Mouse (Mus musculus): ENCODE results near the gene Vav2. TPM values are rescaled to one million over a fixed set of nuclear protein-coding genes. Genes with fewer than 3 reads are reported as not detected.

Gene Vav2
- polyA plus RNA-seq, 1 experiment = 30.9 TPM

DNA sequence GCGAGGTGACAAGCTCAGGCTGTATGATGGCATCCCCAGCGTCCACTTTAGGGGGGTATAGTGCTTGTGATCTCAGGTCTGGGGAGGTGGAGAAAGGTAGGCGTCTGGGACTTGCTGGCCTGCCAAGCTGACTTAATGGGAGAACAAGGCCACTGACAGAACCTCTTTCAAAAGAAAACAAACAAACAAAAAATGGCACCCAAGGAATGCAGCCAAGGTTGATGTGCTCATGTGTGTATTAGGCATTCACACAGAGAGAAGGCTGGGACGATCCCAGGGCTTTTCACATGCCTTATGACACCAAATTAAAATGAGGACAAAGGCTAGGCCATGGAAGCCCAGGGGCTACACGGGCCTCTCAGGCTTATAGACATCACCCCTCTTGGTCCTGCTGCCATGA lies 116.6 kb downstream of the Vav2 start:
- Histone ChIP-seq H3K4me1 (ENCODE audit: control insufficient read depth, insufficient read depth, low read length) (peaks cover 5% of the 10 kb centered on the region; the same call in 1 of the 2 replicates), H3K4me3 (replicated peaks; ENCODE audit: extremely low read depth, low read depth, low read length) (no peak overlapping the region)
- no peak for DNase-seq
- TF ChIP-seq POLR2A (IDR thresholded peaks at IDR 0.05; ENCODE audit: borderline replicate concordance, extremely low read depth, low read depth, low read length) = no peak
- no peak for TF ChIP-seq CTCF (IDR thresholded peaks at IDR 0.05; ENCODE audit: insufficient read depth, low read length)
- 78% methylated on average over 5 of the region's 5 CpGs for WGBS

DNA sequence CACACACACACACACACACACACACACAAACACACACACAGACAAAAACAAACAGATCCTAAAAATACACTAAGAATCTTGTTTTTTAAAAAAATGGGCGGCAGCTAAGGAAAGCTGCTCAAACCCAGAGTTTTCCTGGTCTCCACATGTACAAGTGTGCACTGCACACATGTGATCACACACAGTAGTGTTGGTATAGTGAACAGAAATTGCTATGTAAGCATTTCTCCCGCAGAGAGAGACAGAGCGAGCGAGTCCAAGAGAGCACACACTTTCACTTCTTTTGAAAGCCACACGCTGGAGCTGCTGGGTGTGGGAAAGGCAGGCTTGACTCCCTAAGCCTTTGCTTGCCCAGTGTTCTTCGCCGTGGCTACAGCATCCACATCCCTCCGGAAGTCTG lies 120.2 kb downstream of the Vav2 start:
- no peak for TF ChIP-seq POLR2A (IDR thresholded peaks at IDR 0.05; ENCODE audit: borderline replicate concordance, extremely low read depth, low read depth, low read length)
- TF ChIP-seq CTCF (IDR thresholded peaks at IDR 0.05; ENCODE audit: insufficient read depth, low read length) = no peak
- peaks cover 7% of the 10 kb centered on the region; the same call in 1 of the 2 replicates for H3K4me1 ChIP-seq (ENCODE audit: control insufficient read depth, insufficient read depth, low read length)
- no peak overlapping the region for H3K4me3 ChIP-seq (replicated peaks; ENCODE audit: extremely low read depth, low read depth, low read length)
- WGBS = 81% methylated on average over 8 of the region's 8 CpGs
- DNase-seq = no peak

GRCm38 (mm10) chr2:27304741-27305140 lies 122.1 kb downstream of the Vav2 start:
- TF ChIP-seq POLR2A (IDR thresholded peaks at IDR 0.05; ENCODE audit: borderline replicate concordance, extremely low read depth, low read depth, low read length) (no peak), CTCF (IDR thresholded peaks at IDR 0.05; ENCODE audit: insufficient read depth, low read length) (no peak)
- WGBS = 20% methylated on average over 13 of the region's 13 CpGs
- no peak overlapping the region for H3K4me3 ChIP-seq (replicated peaks; ENCODE audit: extremely low read depth, low read depth, low read length)
- H3K4me1 ChIP-seq (ENCODE audit: control insufficient read depth, insufficient read depth, low read length) = peaks cover 7% of the 10 kb centered on the region; the same call in 1 of the 2 replicates
- DNase-seq = peak; percentile 42

GRCm38 (mm10) chr2:27304074-27304473 lies 122.8 kb downstream of the Vav2 start:
- Histone ChIP-seq H3K4me3 (replicated peaks; ENCODE audit: extremely low read depth, low read depth, low read length) (no peak overlapping the region), H3K4me1 (ENCODE audit: control insufficient read depth, insufficient read depth, low read length) (peaks cover 7% of the 10 kb centered on the region; the same call in 1 of the 2 replicates)
- no peak for TF ChIP-seq POLR2A (IDR thresholded peaks at IDR 0.05; ENCODE audit: borderline replicate concordance, extremely low read depth, low read depth, low read length)
- no peak for TF ChIP-seq CTCF (IDR thresholded peaks at IDR 0.05; ENCODE audit: insufficient read depth, low read length)
- DNase-seq = no peak

DNA sequence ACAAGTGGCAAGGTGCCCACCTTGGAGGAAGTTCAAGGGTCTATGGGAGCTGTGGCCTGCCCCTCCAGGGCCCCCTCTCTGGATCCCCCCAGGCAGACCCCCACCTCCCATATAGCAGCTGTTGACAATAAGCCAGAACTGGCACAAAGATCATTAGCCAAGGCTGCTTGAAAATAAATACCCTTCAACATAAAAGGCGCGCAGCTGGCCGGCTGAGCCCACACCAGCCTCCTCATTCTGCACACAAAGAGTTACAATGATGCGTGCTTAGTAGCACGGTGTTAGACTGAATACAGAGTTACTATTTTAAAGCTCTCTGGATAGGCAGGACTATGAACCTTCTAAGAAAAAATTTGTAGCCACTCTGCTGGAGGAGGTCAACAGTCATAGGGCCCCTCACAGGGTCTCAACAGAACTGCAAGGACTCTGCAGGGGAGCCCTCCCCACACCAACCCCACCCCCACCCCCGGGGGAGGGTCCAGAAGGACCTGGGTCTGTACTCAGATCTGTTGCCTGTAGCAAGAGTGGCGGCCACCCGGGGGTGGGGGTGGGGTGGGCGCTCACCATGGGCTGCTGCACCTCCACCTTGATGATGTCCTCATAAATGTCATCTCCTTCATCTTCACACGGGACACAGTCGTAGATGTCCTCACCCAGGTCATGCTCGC lies 125.3 kb downstream of the Vav2 start:
- TF ChIP-seq POLR2A (IDR thresholded peaks at IDR 0.05; ENCODE audit: borderline replicate concordance, extremely low read depth, low read depth, low read length) (no peak), CTCF (IDR thresholded peaks at IDR 0.05; ENCODE audit: insufficient read depth, low read length) (no peak)
- Histone ChIP-seq H3K4me3 (replicated peaks; ENCODE audit: extremely low read depth, low read depth, low read length) (no peak overlapping the region), H3K4me1 (ENCODE audit: control insufficient read depth, insufficient read depth, low read length) (peaks cover 2% of the 10 kb centered on the region; the same call in 1 of the 2 replicates)
- no peak for DNase-seq
- WGBS = 83% methylated on average over 12 of the region's 12 CpGs

DNA sequence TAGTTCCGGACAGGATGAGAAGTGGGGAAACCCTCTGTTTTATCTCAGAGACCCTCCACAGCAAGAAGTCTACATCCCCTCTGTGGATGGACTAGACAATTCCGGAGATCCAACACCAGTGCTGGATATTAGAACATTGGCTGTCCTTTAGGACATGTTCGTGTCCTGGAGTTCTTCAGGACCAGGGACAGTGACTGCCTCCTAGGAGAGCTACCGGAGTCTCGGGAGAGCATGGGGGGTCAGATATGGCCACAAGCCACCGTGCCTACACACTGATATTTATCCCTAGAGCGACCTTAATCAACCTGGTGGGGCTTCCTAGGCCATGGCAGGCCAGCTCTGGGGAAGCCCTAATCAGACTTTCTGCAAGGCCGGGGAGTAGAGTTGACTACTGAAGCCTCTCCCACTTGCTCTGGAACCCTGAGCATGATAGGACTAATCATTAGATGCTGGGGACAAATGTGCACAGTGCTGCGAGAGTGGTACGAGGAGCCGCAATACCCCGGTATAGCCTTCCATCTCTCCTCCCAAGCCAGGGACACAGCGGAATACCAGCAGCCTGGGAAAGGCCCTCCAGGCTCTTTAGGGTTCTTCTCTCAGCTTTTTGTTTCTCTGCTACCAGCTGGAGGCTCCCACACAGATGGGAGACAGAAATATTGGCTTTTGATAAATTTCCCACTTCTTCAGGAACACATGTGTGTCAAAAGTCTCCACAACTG lies 125.9 kb downstream of the Vav2 start:
- TF ChIP-seq POLR2A (IDR thresholded peaks at IDR 0.05; ENCODE audit: borderline replicate concordance, extremely low read depth, low read depth, low read length) = no peak
- TF ChIP-seq CTCF (IDR thresholded peaks at IDR 0.05; ENCODE audit: insufficient read depth, low read length) = no peak
- no peak overlapping the region for H3K4me3 ChIP-seq (replicated peaks; ENCODE audit: extremely low read depth, low read depth, low read length)
- WGBS = 83% methylated on average over 13 of the region's 13 CpGs
- DNase-seq = no peak
- peaks cover 2% of the 10 kb centered on the region; the same call in 1 of the 2 replicates for H3K4me1 ChIP-seq (ENCODE audit: control insufficient read depth, insufficient read depth, low read length)

DNA sequence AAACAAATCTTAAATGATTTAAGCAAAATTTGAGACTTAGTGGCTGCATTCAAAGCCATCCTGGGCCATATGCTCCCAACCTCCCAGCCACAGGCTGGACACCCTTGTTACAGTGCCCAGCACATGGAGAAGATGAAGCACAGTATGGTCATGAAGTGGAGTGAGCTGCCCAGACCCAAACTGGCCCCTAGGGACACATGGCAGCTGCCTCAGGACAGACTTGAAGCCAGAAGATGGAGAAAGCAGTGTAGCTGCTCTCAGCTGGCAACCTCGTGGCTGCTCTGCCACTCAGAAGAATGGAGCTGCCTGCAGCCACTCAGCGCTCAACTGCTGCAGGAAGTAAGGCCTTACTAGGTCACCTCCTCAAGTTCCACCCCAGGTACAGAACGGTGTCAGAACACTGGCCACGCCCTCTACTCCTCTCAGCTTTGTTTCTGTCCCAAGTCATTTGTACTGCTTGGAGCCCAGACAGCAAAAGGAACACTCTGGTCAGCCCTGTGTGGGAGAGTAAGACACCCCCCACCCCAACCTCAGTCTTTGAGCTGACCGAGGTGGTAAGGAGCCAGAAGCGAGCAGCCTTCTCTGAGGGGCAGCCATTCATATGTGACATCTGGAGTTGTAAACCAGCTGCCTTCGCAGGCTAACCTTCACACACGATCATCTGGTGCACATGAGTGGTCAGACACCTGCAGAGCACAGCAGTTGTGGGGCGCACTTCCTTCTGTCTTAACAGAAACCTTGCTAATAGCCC lies 130.0 kb downstream of the Vav2 start:
- TF ChIP-seq CTCF (IDR thresholded peaks at IDR 0.05; ENCODE audit: insufficient read depth, low read length) (no peak), POLR2A (IDR thresholded peaks at IDR 0.05; ENCODE audit: borderline replicate concordance, extremely low read depth, low read depth, low read length) (no peak)

GRCm38 (mm10) chr2:27294777-27295176 lies 132.1 kb downstream of the Vav2 start:
- DNase-seq = no peak
- Histone ChIP-seq H3K4me3 (replicated peaks; ENCODE audit: extremely low read depth, low read depth, low read length) (no peak overlapping the region), H3K4me1 (ENCODE audit: control insufficient read depth, insufficient read depth, low read length) (no peaks in the 10 kb centered on the region)
- 95% methylated on average over 3 of the region's 3 CpGs for WGBS
- TF ChIP-seq CTCF (IDR thresholded peaks at IDR 0.05; ENCODE audit: insufficient read depth, low read length) (no peak), POLR2A (IDR thresholded peaks at IDR 0.05; ENCODE audit: borderline replicate concordance, extremely low read depth, low read depth, low read length) (no peak)

More for the DNA sequence above, 130.0 kb downstream of the Vav2 start:
- 65% methylated on average over 9 of the region's 9 CpGs for WGBS
- Histone ChIP-seq H3K4me1 (ENCODE audit: control insufficient read depth, insufficient read depth, low read length) (no peaks in the 10 kb centered on the region), H3K4me3 (replicated peaks; ENCODE audit: extremely low read depth, low read depth, low read length) (no peak overlapping the region)
- no peak for DNase-seq

DNA sequence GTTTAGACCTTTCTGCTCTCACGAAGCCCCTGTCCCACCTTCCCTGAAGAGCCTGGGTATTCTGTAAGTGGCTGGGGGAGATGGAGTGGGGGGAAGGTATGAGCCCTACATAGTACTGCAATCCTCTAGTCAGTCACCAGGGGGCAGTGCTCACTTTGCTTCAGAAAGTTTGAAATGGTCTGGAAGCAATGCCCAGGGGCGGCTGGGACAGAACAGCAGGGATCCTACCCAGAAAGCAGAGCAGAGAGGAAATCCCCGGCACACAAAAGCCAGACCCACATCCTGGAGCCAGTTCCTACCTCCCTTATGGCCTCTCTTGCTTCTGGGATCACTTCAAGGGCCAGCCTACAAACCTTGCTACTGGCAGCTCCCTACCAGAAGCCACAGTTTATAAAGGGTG lies 137.8 kb downstream of the Vav2 start:
- Histone ChIP-seq H3K4me1 (ENCODE audit: control insufficient read depth, insufficient read depth, low read length) (peaks cover 4% of the 10 kb centered on the region; the same call in 1 of the 2 replicates), H3K4me3 (replicated peaks; ENCODE audit: extremely low read depth, low read depth, low read length) (no peak overlapping the region)
- TF ChIP-seq CTCF (IDR thresholded peaks at IDR 0.05; ENCODE audit: insufficient read depth, low read length) = peak; percentile 69
- no peak for TF ChIP-seq POLR2A (IDR thresholded peaks at IDR 0.05; ENCODE audit: borderline replicate concordance, extremely low read depth, low read depth, low read length)
- 12% methylated on average over 3 of the region's 3 CpGs for WGBS
- peak; percentile 79 for DNase-seq
